Mouse (Mus musculus): Measurements from ENCODE around the gene Gcnt2. TPM values are rescaled to one million over a fixed set of nuclear protein-coding genes. Genes with fewer than 3 reads are reported as not detected.

Gene Gcnt2
- polyA plus RNA-seq, 1 experiment from 2014 or later = 5.7 TPM

DNA sequence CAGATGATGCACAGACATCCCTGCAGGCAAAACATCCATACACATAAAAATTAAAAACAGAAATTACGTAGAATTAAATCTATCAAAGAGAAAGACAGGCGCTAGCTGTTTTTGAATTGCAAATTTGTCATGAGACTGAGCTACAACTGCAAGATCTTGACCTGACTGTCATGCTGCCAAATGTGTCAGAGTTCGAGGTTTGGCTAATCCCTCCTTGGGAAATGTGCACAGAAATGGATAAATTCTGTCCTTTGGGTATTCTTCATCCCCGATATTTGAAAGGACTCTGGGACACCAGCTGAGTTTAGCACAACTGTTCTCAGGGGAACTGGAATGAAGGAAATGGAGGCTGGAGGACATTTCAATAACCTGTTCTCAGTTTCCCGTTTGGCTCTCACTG is 41.7 kb downstream of the Gcnt2 start:
- no peak overlapping the region for H3K4me3 ChIP-seq (ENCODE audit: low read depth, low read length)
- H3K36me3 ChIP-seq (ENCODE audit: control insufficient read depth, insufficient read depth, low read length) = no peaks in the 10 kb centered on the region
- 0 out of 2 replicates have a peak, but pooled peaks cover 2% of the 10 kb centered on the region for H3K4me1 ChIP-seq (replicated peaks; ENCODE audit: control insufficient read depth, insufficient read depth)
- no peak for DNase-seq (ENCODE audit: low spot score)
- no peak for ATAC-seq (ENCODE audit: low FRiP score, low TSS enrichment)
- TF ChIP-seq CTCF (IDR thresholded peaks at IDR 0.05; ENCODE audit: low read depth) (no peak), EP300 (optimal IDR thresholded peaks at IDR 0.05) (no peak)
- H3K9me3 ChIP-seq (ENCODE audit: control insufficient read depth, low read length) = no peaks in the 10 kb centered on the region
- no peak overlapping the region for H3K9ac ChIP-seq (ENCODE audit: low read length)
- H3K27ac ChIP-seq (replicated peaks) = peak overlapping the region; percentile 71
- 60% methylated on average over 5 of the region's 5 CpGs for WGBS
- no peak overlapping the region for H3K4me2 ChIP-seq (replicated peaks; ENCODE audit: low read depth)
- no peaks in the 10 kb centered on the region for H3K27me3 ChIP-seq (ENCODE audit: control insufficient read depth, insufficient read depth, low read length)

DNA sequence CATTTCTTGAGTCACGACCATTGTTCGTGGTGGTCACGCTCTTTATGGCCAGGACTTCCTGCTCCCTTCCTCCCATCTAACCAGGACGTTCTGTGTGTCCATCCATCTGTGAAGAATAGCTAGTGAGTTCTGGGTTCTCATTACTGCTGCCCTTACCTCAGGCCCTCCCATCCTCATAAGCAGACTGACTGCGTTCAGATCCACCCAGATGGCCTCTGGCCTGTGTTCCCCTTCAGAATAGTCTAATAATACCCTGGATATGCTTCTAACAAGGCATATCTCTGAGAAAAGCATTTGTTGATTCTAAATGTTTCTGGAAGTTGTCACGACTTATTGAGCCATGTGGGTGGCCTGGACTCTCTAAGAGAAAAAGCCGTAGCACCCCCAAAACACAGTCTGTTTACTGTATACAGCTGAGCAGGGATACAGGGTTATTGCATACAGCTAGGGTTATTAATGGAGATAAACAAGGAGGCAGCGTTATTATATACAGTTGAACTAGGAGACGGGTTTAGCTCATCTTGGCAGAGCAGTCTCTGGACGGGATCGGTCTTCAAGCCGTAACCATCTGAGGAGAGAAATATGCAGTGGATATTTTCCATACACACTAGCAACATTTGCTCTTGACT is 42.4 kb downstream of the Gcnt2 start:
- Histone ChIP-seq H3K9me3 (ENCODE audit: control insufficient read depth, low read length) (no peaks in the 10 kb centered on the region), H3K4me2 (replicated peaks; ENCODE audit: low read depth) (no peak overlapping the region), H3K27me3 (ENCODE audit: control insufficient read depth, insufficient read depth, low read length) (no peaks in the 10 kb centered on the region), H3K9ac (ENCODE audit: low read length) (no peak overlapping the region), H3K27ac (replicated peaks) (peak overlapping the region; percentile 71), H3K4me3 (ENCODE audit: low read depth, low read length) (no peak overlapping the region), H3K4me1 (replicated peaks; ENCODE audit: control insufficient read depth, insufficient read depth) (0 out of 2 replicates have a peak, but pooled peaks cover 2% of the 10 kb centered on the region), H3K36me3 (ENCODE audit: control insufficient read depth, insufficient read depth, low read length) (no peaks in the 10 kb centered on the region)
- ATAC-seq (ENCODE audit: low FRiP score, low TSS enrichment) (peak; percentile 70; the same call in 1 of the 2 replicates), DNase-seq (ENCODE audit: low spot score) (no peak)
- TF ChIP-seq EP300 (optimal IDR thresholded peaks at IDR 0.05) (no peak), CTCF (IDR thresholded peaks at IDR 0.05; ENCODE audit: low read depth) (no peak)
- WGBS = 50% methylated on average over 12 of the region's 12 CpGs

GRCm38 (mm10) chr13:40904080-40904479 is 44.5 kb downstream of the Gcnt2 start:
- Histone ChIP-seq H3K4me1 (replicated peaks; ENCODE audit: control insufficient read depth, insufficient read depth) (0 out of 2 replicates have a peak, but pooled peaks cover 2% of the 10 kb centered on the region), H3K9me3 (ENCODE audit: control insufficient read depth, low read length) (no peaks in the 10 kb centered on the region), H3K9ac (ENCODE audit: low read length) (no peak overlapping the region), H3K4me2 (replicated peaks; ENCODE audit: low read depth) (no peak overlapping the region), H3K27ac (replicated peaks) (no peak overlapping the region), H3K27me3 (ENCODE audit: control insufficient read depth, insufficient read depth, low read length) (no peaks in the 10 kb centered on the region), H3K4me3 (ENCODE audit: low read depth, low read length) (no peak overlapping the region), H3K36me3 (ENCODE audit: control insufficient read depth, insufficient read depth, low read length) (no peaks in the 10 kb centered on the region)
- 90% methylated on average over 7 of the region's 7 CpGs for WGBS
- TF ChIP-seq EP300 (optimal IDR thresholded peaks at IDR 0.05) (no peak), CTCF (IDR thresholded peaks at IDR 0.05; ENCODE audit: low read depth) (no peak)
- ATAC-seq (ENCODE audit: low FRiP score, low TSS enrichment) = no peak
- DNase-seq (ENCODE audit: low spot score) = no peak

DNA sequence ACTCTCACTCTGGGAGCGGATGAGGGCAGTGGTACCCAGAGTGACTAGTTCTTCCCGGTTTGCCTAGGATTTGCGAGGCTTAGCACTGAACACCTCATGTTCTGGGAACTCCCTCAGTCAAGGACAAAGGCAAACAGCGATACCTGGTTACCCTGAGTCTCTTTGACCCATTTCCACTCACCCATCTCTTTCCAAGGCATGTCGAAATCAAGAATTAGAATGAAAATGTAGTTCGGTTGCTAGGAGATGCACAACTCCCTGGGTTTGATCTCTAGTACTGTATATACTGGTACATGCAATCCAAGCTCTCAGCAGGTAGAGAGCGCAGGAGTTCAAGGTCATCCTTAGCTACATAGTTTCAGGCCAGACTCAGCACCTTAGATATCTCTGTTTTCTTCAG is 47.0 kb downstream of the Gcnt2 start:
- H3K36me3 ChIP-seq (ENCODE audit: control insufficient read depth, insufficient read depth, low read length) = no peaks in the 10 kb centered on the region
- no peak overlapping the region for H3K27ac ChIP-seq (replicated peaks)
- DNase-seq (ENCODE audit: low spot score) (no peak), ATAC-seq (ENCODE audit: low FRiP score, low TSS enrichment) (no peak)
- no peak overlapping the region for H3K4me3 ChIP-seq (ENCODE audit: low read depth, low read length)
- WGBS = 81% methylated on average over 7 of the region's 7 CpGs
- no peaks in the 10 kb centered on the region for H3K27me3 ChIP-seq (ENCODE audit: control insufficient read depth, insufficient read depth, low read length)
- H3K4me1 ChIP-seq (replicated peaks; ENCODE audit: control insufficient read depth, insufficient read depth) = 0 out of 2 replicates have a peak, but pooled peaks cover 2% of the 10 kb centered on the region
- H3K4me2 ChIP-seq (replicated peaks; ENCODE audit: low read depth) = no peak overlapping the region
- no peak for TF ChIP-seq CTCF (IDR thresholded peaks at IDR 0.05; ENCODE audit: low read depth)
- TF ChIP-seq EP300 (optimal IDR thresholded peaks at IDR 0.05) = no peak
- no peaks in the 10 kb centered on the region for H3K9me3 ChIP-seq (ENCODE audit: control insufficient read depth, low read length)
- H3K9ac ChIP-seq (ENCODE audit: low read length) = no peak overlapping the region

DNA sequence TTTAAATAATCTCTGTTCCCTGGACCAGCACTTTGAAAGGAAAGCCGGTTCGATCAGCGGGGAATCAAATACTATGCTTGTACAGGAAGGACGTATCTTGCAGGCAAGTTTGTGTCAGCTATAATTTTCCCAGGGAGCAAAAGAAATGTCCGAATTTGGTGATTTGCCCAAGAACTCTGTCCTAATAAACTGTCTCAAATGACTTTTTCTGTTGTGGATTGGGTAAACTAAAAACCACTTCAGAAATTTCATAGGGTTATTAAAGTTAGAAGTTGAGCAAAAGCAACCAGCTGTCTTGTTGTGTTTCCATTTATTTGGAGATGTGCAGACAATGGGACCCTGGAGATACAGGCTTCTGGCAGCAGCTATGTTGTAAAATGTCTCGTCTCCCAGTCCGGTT is 47.7 kb downstream of the Gcnt2 start:
- Histone ChIP-seq H3K4me2 (replicated peaks; ENCODE audit: low read depth) (no peak overlapping the region), H3K9me3 (ENCODE audit: control insufficient read depth, low read length) (no peaks in the 10 kb centered on the region), H3K36me3 (ENCODE audit: control insufficient read depth, insufficient read depth, low read length) (no peaks in the 10 kb centered on the region), H3K9ac (ENCODE audit: low read length) (no peak overlapping the region), H3K4me1 (replicated peaks; ENCODE audit: control insufficient read depth, insufficient read depth) (no peaks in the 10 kb centered on the region), H3K27ac (replicated peaks) (no peak overlapping the region), H3K27me3 (ENCODE audit: control insufficient read depth, insufficient read depth, low read length) (no peaks in the 10 kb centered on the region), H3K4me3 (ENCODE audit: low read depth, low read length) (no peak overlapping the region)
- TF ChIP-seq EP300 (optimal IDR thresholded peaks at IDR 0.05) (no peak), CTCF (IDR thresholded peaks at IDR 0.05; ENCODE audit: low read depth) (no peak)
- WGBS = 57% methylated on average over 7 of the region's 7 CpGs
- ATAC-seq (ENCODE audit: low FRiP score, low TSS enrichment) (no peak), DNase-seq (ENCODE audit: low spot score) (no peak)

- Histone ChIP-seq H3K9ac (ENCODE audit: low read length) (no peak overlapping the region), H3K4me2 (replicated peaks; ENCODE audit: low read depth) (no peak overlapping the region), H3K9me3 (ENCODE audit: control insufficient read depth, low read length) (no peaks in the 10 kb centered on the region), H3K27ac (replicated peaks) (0 out of 2 replicates have a peak overlapping the region, but pooled peaks have one; percentile 13), H3K4me1 (replicated peaks; ENCODE audit: control insufficient read depth, insufficient read depth) (no peaks in the 10 kb centered on the region), H3K4me3 (ENCODE audit: low read depth, low read length) (no peak overlapping the region), H3K27me3 (ENCODE audit: control insufficient read depth, insufficient read depth, low read length) (no peaks in the 10 kb centered on the region), H3K36me3 (ENCODE audit: control insufficient read depth, insufficient read depth, low read length) (no peaks in the 10 kb centered on the region)
- TF ChIP-seq EP300 (optimal IDR thresholded peaks at IDR 0.05) = no peak
- no peak for TF ChIP-seq CTCF (IDR thresholded peaks at IDR 0.05; ENCODE audit: low read depth)
- WGBS = 69% methylated on average over 6 of the region's 6 CpGs
- DNase-seq (ENCODE audit: low spot score) (no peak), ATAC-seq (ENCODE audit: low FRiP score, low TSS enrichment) (no peak)
Observed at GRCm38 (mm10) chr13:40908044-40908443, 48.5 kb downstream of the Gcnt2 start.

Measured in stomach, postnatal 0 days (tissue).